Mouse (Mus musculus): Measurements from ENCODE around the gene Cyp2c66. TPM values are rescaled to one million over a fixed set of nuclear protein-coding genes. Genes with fewer than 3 reads are reported as not detected.
"Not testable (repeated sequence)": the region's sequence is repeated elsewhere in the genome, so short reads cannot be mapped to it uniquely, and the experiment has no call there.

The Cyp2c66 gene
- polyA plus RNA-seq (2016; fragmentation: Nextera tagmentation; extraction: Ambion mirVana): not detected in 2 replicates

DNA sequence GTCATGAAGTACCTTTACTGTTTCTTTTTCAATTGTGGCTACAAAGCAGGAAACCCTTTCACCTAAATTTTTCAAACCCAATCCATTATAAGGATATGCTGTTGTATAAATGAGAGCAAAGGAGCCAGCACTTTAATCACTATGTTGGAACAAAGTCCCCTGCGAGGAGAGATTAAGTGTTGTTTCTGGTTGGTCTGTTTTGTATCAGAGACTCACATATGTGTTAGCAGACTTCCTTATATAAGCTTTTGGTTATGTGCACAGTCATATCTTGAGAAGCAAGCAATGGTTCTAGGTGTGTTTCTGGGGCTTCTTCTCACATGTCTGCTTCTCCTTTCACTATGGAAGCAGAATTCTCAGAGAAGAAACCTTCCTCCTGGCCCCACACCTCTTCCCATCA is at the start of gene Cyp2c66:
Gene Cyp2c66, plus strand, starts transcription at position 255 of the 400 bp plus-strand sequence.
- Histone ChIP-seq H3K27ac (no peak within 1 kb of the TSS), H3K36me3 (no peaks in the 10 kb centered on the region), H3K4me2 (no peak within 1 kb of the TSS), H3K9me3 (no peaks in the 10 kb centered on the region), H3K27me3 (no peaks in the 10 kb centered on the region), H3K9ac (replicated peaks) (no peak within 1 kb of the TSS), H3K4me3 (replicated peaks) (no peak within 1 kb of the TSS), H3K4me1 (replicated peaks) (no peaks in the 10 kb centered on the region)
- no peak for ATAC-seq (ENCODE audit: insufficient number of reproducible peaks, insufficient read depth, low FRiP score, low TSS enrichment, low read depth)
- 84% methylated on average over 1 of the region's 1 CpGs for WGBS

DNA sequence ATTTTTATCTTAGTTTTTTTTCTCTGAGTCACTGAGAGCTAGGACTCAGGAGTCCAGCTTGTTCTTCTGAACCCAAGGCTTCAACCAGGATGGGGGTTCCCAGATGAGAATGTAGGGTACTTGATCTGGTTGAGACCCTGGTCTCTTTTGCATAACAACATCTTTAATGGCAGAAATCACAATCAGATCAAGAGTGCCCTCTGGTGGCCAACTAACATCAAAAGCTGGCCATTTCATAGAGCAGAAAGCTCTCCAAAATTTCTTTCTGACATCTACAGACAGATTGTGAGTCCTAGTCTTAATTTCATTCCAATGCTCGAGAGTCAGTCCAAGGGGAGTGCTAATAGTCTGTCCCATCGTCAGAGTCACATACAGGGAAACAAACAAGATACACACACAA is 14.9 kb upstream of the Cyp2c66 start:
- not testable (repeated sequence) for H3K4me2 ChIP-seq; H3K27ac ChIP-seq; H3K9ac ChIP-seq (replicated peaks); H3K4me3 ChIP-seq (replicated peaks); H3K27me3 ChIP-seq; H3K4me1 ChIP-seq (replicated peaks); H3K36me3 ChIP-seq; ATAC-seq (ENCODE audit: insufficient number of reproducible peaks, insufficient read depth, low FRiP score, low TSS enrichment, low read depth)
- 82% methylated on average over 2 of the region's 2 CpGs for WGBS
- peaks cover 35% of the 10 kb centered on the region for H3K9me3 ChIP-seq

DNA sequence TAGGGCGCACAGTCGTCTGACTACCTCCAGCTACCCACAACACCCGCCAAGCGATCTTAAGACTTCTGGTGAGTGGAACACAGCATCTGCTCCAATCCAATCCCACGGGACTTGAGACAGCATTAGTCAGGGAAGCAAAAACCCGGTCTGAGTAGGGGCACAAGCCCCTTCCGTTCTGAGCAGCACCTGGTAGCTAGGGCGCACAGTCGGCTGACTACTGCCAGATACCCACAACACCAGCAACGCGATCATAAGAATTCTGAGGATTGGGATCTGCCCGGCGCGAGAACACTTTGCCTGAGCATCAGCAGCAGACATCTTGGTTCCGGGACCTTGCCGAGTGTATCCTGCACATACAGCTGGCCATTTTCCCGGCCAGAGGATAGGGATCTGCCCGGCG is 43.1 kb downstream of the Cyp2c66 start:
- H3K27ac ChIP-seq; H3K9me3 ChIP-seq; H3K4me2 ChIP-seq; H3K27me3 ChIP-seq; H3K4me1 ChIP-seq (replicated peaks); ATAC-seq (ENCODE audit: insufficient number of reproducible peaks, insufficient read depth, low FRiP score, low TSS enrichment, low read depth); H3K36me3 ChIP-seq; H3K4me3 ChIP-seq (replicated peaks); H3K9ac ChIP-seq (replicated peaks): not testable (repeated sequence)
- WGBS: 82% methylated on average over 19 of the region's 19 CpGs

Other genes with a start within 250 kb of the Cyp2c66 start
- 70.2 and 86.4 TPM in 2 replicates for gene Hells, start 183.0 kb upstream of the Cyp2c66 start, polyA plus RNA-seq (2016; fragmentation: Nextera tagmentation; extraction: Ambion mirVana)
- not detected in 2 replicates for gene Cyp2c55, start 106.9 kb upstream of the Cyp2c66 start, polyA plus RNA-seq (2016; fragmentation: Nextera tagmentation; extraction: Ambion mirVana)
- not detected in 2 replicates for gene Cyp2c65, start 52.9 kb upstream of the Cyp2c66 start, polyA plus RNA-seq (2016; fragmentation: Nextera tagmentation; extraction: Ambion mirVana)
- gene Cyp2c29, start 155.5 kb downstream of the Cyp2c66 start, polyA plus RNA-seq (2016; fragmentation: Nextera tagmentation; extraction: Ambion mirVana): not detected in 2 replicates

Measured in limb, embryonic 12.5 days (tissue).